Mouse (Mus musculus) liver, adult 2 months (tissue): ENCODE measurements at regions not wholly inside any gene's neighbourhood (a gene's known extent, or its start where the extent isn't known, plus 50 kb on each side); places are given as distances from the start of the nearest gene placed in this dataset.

Experiments used
- DNase-seq: peaks from one replicate; pipeline ENCODE4 v3.0.0-alpha.2; 2011; ENCODE audit warnings: low read depth, low spot score; ENCODE audit errors: extremely low read depth
- H3K27ac ChIP-seq: fragments of 200-500 bp; replicated peaks from 2 replicates; pipeline ENCODE4 v1.5.1; 2012; ENCODE audit warnings: low read depth, mild to moderate bottlenecking, control low read depth, inconsistent platforms, low read length; ENCODE audit not compliant: insufficient read depth
- H3K27me3 ChIP-seq: fragments of 200-500 bp; 2 replicates; pipeline ENCODE4 v1.6.1; 2012; ENCODE audit warnings: mild to moderate bottlenecking, moderate library complexity, low read length, inconsistent platforms; ENCODE audit not compliant: control insufficient read depth, insufficient read depth
- H3K36me3 ChIP-seq: fragments of 200-500 bp; 2 replicates; pipeline ENCODE4 v1.6.1; 2012; ENCODE audit warnings: low read length, inconsistent platforms; ENCODE audit not compliant: control insufficient read depth, insufficient read depth
- H3K4me1 ChIP-seq: fragments of 200-500 bp; 2 replicates; pipeline ENCODE4 v1.6.1; 2011; ENCODE audit warnings: low read length; ENCODE audit not compliant: control insufficient read depth, insufficient read depth
- H3K4me3 ChIP-seq: fragments of 200-500 bp; 2 replicates; pipeline ENCODE4 v1.5.1; 2011; ENCODE audit warnings: low read depth, mild to moderate bottlenecking, control low read depth, low read length, moderate library complexity; ENCODE audit not compliant: insufficient read depth
- H3K79me2 ChIP-seq: fragments of 200-500 bp; 2 replicates; pipeline ENCODE4 v1.6.1; 2012; ENCODE audit warnings: inconsistent platforms, mild to moderate bottlenecking, low read length, moderate library complexity; ENCODE audit not compliant: control insufficient read depth, insufficient read depth
- H3K9ac ChIP-seq: fragments of 200-500 bp; 2 replicates; pipeline ENCODE4 v1.6.1; 2012; ENCODE audit warnings: low read depth, mild to moderate bottlenecking, control low read depth, inconsistent platforms, low read length
- CTCF ChIP-seq: fragments of 200-500 bp; IDR thresholded peaks from 2 replicates; pipeline ENCODE4 v1.5.1; 2011; ENCODE audit warnings: low read depth, low read length, control low read depth
- POLR2A ChIP-seq: fragments of 200-500 bp; IDR thresholded peaks from 2 replicates; pipeline ENCODE4 v1.6.1; 2011; ENCODE audit warnings: low read length, control low read depth; ENCODE audit not compliant: insufficient read depth; ENCODE audit errors: extremely low read depth
- WGBS: fragments of 180-500 bp; shearing (Covaris S2); methylation state at CpG from one replicate; pipeline ENCODE4 v1.1.7; 2018; 5-methylcytosine and 5-hydroxymethylcytosine counted together

DNA sequence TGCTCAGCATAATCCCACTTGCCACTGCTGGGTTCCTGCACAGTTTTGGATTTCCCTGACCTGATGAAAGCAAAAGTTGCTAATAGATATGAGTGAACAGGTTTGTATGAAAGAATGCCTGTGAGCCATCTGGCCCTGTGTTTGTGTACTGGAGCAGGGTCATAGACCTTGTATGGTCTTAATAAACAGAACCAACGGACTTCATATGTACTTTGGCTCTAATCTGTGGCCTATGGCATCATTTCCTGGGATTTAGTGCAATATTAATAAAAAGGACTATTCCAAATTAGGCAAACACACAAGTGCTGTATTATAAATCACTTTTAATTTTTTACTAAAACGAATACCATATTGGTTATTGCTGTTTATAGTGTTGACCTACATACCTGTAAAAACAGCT is 1568.2 kb downstream of the Efnb2 start:
- DNase-seq: peak; percentile 92
- H3K4me1 ChIP-seq: peaks cover 8% of the 10 kb centered on the region
- H3K4me3 ChIP-seq: no peak overlapping the region
- H3K79me2 ChIP-seq: no peaks in the 10 kb centered on the region
- H3K27me3 ChIP-seq: no peaks in the 10 kb centered on the region; the same call in 1 of the 2 replicates
- no peaks in the 10 kb centered on the region for H3K36me3 ChIP-seq
- H3K9ac ChIP-seq: no peak overlapping the region
- H3K27ac ChIP-seq: no peak overlapping the region
- 7% methylated on average over 2 of the region's 2 CpGs for WGBS
- TF ChIP-seq POLR2A: no peak
- no peak for TF ChIP-seq CTCF

DNA sequence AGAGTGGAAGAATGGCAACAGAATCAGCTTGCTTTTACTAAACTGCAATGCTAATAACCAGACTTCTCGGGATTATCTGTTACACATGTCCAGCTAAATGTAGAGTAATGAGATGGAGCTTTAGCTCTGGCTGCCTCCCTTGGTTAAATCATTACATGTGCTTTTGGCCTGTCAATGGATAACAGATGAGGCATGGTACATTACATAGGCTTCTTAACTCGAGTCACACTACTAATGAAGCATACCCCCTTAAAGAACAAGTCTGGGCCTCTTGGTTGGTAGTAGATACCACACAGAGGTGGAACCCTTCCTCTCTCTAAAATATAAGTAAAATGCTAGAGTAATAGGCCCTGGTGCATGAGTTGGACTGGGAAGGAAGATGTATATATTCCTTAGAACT is 1572.9 kb downstream of the Efnb2 start:
- WGBS: 64% methylated on average over 2 of the region's 2 CpGs
- H3K27ac ChIP-seq: no peak overlapping the region
- peaks cover 7% of the 10 kb centered on the region for H3K4me1 ChIP-seq
- peaks cover under 1% of the 10 kb centered on the region; the same call in 1 of the 2 replicates for H3K27me3 ChIP-seq
- H3K9ac ChIP-seq: no peak overlapping the region
- no peak overlapping the region for H3K4me3 ChIP-seq
- no peaks in the 10 kb centered on the region for H3K36me3 ChIP-seq
- DNase-seq: no peak
- TF ChIP-seq CTCF (no peak), POLR2A (no peak)
- no peaks in the 10 kb centered on the region for H3K79me2 ChIP-seq

DNA sequence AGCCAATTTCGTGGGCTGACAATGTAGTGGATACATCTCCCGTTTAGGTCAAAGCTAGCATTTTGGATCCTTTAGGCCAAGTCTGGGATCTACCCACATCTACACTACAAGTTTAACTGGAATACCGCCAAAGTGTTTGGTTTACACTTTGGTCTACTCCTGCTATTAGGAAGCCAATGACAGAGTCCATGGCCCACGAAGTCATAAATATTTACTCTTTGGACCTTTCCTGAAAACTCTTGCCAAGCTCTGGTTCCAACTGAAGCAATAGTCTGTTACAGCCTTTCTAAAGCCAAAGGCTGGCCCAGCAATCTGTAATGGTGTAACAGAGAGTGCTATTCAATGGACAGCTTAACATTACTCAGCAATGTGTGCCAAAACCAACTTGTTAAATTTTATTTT is 1600.8 kb downstream of the Efnb2 start:
- 19% methylated on average over 4 of the region's 4 CpGs for WGBS
- no peak overlapping the region for H3K4me3 ChIP-seq
- DNase-seq: peak; percentile 96
- no peaks in the 10 kb centered on the region for H3K79me2 ChIP-seq
- no peaks in the 10 kb centered on the region for H3K36me3 ChIP-seq
- no peak for TF ChIP-seq CTCF
- no peak for TF ChIP-seq POLR2A
- peaks cover 2% of the 10 kb centered on the region for H3K4me1 ChIP-seq
- H3K27ac ChIP-seq: no peak overlapping the region
- H3K9ac ChIP-seq: no peak overlapping the region
- peaks cover 2% of the 10 kb centered on the region; the same call in 1 of the 2 replicates for H3K27me3 ChIP-seq

- no peaks in the 10 kb centered on the region for H3K79me2 ChIP-seq
- H3K27me3 ChIP-seq: no peaks in the 10 kb centered on the region
- TF ChIP-seq CTCF (no peak), POLR2A (no peak)
- H3K4me1 ChIP-seq: no peaks in the 10 kb centered on the region
- no peak overlapping the region for H3K9ac ChIP-seq
- no peak overlapping the region for H3K4me3 ChIP-seq
- no peaks in the 10 kb centered on the region for H3K36me3 ChIP-seq
- DNase-seq: peak; percentile 50
- WGBS: 61% methylated on average over 3 of the region's 3 CpGs
- no peak overlapping the region for H3K27ac ChIP-seq
Measured at GRCm38 (mm10) chr8:7026247-7026844, 1634.7 kb downstream of the Efnb2 start.

DNA sequence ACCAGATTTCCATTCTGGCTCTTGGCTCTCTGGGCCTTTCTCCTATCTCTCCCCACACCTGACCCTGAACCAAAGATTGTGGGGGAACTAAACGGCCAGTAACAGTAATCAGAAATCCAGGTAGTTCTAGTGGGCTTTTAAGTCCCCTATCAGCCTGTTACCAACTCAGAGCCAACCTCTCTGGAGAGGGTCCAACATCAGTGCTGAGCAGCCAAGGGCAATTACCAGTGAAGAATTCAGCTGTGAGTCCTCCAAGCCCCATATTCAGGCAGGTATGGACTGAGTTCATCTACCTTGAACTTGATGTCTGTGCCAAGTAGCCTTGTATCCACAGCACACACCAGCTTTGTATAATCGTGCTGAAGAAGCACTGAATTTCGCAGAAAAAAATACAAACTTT is 1636.7 kb downstream of the Efnb2 start:
- H3K27me3 ChIP-seq: no peaks in the 10 kb centered on the region
- WGBS: 73% methylated on average over 3 of the region's 3 CpGs
- H3K27ac ChIP-seq: no peak overlapping the region
- H3K79me2 ChIP-seq: no peaks in the 10 kb centered on the region
- DNase-seq: no peak
- no peaks in the 10 kb centered on the region for H3K4me1 ChIP-seq
- H3K36me3 ChIP-seq: no peaks in the 10 kb centered on the region
- TF ChIP-seq POLR2A (no peak), CTCF (no peak)
- H3K9ac ChIP-seq: no peak overlapping the region
- H3K4me3 ChIP-seq: no peak overlapping the region

DNA sequence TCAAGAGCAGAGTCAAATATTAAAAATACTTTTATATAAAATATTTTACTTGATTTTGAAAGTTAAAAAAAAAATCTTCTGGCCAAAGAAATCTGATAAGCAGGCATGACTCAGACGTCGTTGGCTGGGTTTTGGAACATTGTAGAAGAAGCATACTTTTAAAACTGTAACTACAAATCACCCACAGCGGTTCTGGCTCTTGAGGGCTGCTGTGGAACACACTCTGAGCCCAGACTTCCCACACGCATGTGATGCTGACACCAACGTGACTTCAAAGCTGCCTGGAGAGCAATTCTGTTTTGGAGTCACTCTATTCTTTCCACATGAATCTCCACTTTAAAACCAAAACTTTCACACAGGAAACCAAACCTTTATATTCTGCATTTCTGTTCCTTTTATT is 1649.2 kb downstream of the Efnb2 start:
- H3K27me3 ChIP-seq: 0 out of 2 replicates have a peak, but pooled peaks cover 2% of the 10 kb centered on the region
- no peak overlapping the region for H3K27ac ChIP-seq
- no peak for DNase-seq
- H3K36me3 ChIP-seq: no peaks in the 10 kb centered on the region
- no peak overlapping the region for H3K9ac ChIP-seq
- no peaks in the 10 kb centered on the region for H3K79me2 ChIP-seq
- no peak for TF ChIP-seq CTCF
- TF ChIP-seq POLR2A: no peak
- 65% methylated on average over 5 of the region's 5 CpGs for WGBS
- no peaks in the 10 kb centered on the region for H3K4me1 ChIP-seq
- no peak overlapping the region for H3K4me3 ChIP-seq
